Mouse (Mus musculus) limb, embryonic 15.5 days (tissue): ENCODE results near the gene Neto2. TPM values are rescaled to one million over a fixed set of nuclear protein-coding genes. Genes with fewer than 3 reads are reported as not detected.

Experiments
- ATAC-seq: fragments of 200-750 bp; cut with Nextera tagmentation; 2 replicates; pipeline ENCODE4 v1.8.0; 2017; ENCODE audit warnings: low read depth, moderate TSS enrichment; ENCODE audit not compliant: insufficient number of reproducible peaks, low FRiP score, low TSS enrichment
- H3K27ac ChIP-seq: fragments of 300-500 bp; sonication (generic); 2 replicates; pipeline ENCODE4 v1.5.1; 2015; ENCODE audit warnings: moderate library complexity, mild to moderate bottlenecking, inconsistent platforms
- H3K27me3 ChIP-seq: fragments of 300-500 bp; sonication (generic); 2 replicates; pipeline ENCODE4 v1.6.1; 2015; ENCODE audit warnings: inconsistent platforms
- H3K36me3 ChIP-seq: fragments of 300-500 bp; sonication (generic); 2 replicates; pipeline ENCODE4 v1.6.1; 2015; ENCODE audit warnings: inconsistent platforms
- H3K4me1 ChIP-seq: fragments of 300-500 bp; sonication (generic); 2 replicates; pipeline ENCODE4 v1.6.1; 2015; ENCODE audit warnings: inconsistent platforms
- H3K4me2 ChIP-seq: fragments of 300-500 bp; sonication (generic); 2 replicates; pipeline ENCODE4 v1.6.1; 2015; ENCODE audit warnings: mild to moderate bottlenecking, inconsistent platforms
- H3K4me3 ChIP-seq: fragments of 300-500 bp; sonication (generic); 2 replicates; pipeline ENCODE4 v1.5.1; 2015; ENCODE audit warnings: mild to moderate bottlenecking, inconsistent platforms
- H3K9ac ChIP-seq: fragments of 300-500 bp; sonication (generic); 2 replicates; pipeline ENCODE4 v1.6.1; 2015; ENCODE audit warnings: inconsistent platforms
- H3K9me3 ChIP-seq: fragments of 300-500 bp; sonication (generic); 2 replicates; pipeline ENCODE4 v1.6.1; 2016; ENCODE audit warnings: inconsistent platforms
- WGBS: fragments of 180-500 bp; shearing (Covaris S2); methylation state at CpG from one replicate; pipeline ENCODE4 v1.1.7; 2015; 5-methylcytosine and 5-hydroxymethylcytosine counted together
- microRNA-seq: library from miRNA; unstranded; fragments of <30 nt; microRNA quantifications from one replicate; pipeline ENCODE4, GENCODE M21; 2016
- polyA plus RNA-seq: library from polyadenylated mRNA; unstranded; fragments of >200 nt; fragmentation: Nextera tagmentation; extraction: Ambion mirVana; gene quantifications from 2 replicates; pipeline ENCODE4 v1.2.1, GENCODE M21; 2015

The Neto2 gene
- polyA plus RNA-seq, 1 experiment from 2014 or later = 7.9 TPM

DNA sequence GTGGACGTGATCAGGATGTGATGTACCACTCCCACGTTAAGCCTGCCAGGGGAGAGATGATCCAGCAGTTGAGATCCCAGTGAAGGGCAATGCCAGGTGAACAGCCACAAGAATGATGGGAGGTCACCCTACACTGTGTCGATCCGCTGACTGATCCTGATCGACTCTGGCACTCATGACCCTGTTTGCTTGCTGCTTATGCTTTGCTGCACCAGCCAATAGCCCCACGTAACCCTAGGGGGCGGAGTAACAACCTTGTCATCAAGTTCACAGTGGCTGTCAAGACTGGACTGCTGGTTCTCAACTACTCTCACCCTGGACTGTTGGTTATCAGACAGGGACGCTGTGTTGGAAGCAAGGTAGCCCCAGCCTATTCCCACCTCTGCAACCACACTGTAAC lies 99.0 kb downstream of the Neto2 start:
- Histone ChIP-seq H3K4me1 (no peaks in the 10 kb centered on the region), H3K9ac (no peak overlapping the region), H3K27ac (no peak overlapping the region), H3K9me3 (no peaks in the 10 kb centered on the region), H3K4me3 (no peak overlapping the region), H3K27me3 (no peaks in the 10 kb centered on the region), H3K4me2 (no peak overlapping the region), H3K36me3 (no peaks in the 10 kb centered on the region)
- ATAC-seq = no peak
- WGBS = 63% methylated on average over 8 of the region's 8 CpGs

DNA sequence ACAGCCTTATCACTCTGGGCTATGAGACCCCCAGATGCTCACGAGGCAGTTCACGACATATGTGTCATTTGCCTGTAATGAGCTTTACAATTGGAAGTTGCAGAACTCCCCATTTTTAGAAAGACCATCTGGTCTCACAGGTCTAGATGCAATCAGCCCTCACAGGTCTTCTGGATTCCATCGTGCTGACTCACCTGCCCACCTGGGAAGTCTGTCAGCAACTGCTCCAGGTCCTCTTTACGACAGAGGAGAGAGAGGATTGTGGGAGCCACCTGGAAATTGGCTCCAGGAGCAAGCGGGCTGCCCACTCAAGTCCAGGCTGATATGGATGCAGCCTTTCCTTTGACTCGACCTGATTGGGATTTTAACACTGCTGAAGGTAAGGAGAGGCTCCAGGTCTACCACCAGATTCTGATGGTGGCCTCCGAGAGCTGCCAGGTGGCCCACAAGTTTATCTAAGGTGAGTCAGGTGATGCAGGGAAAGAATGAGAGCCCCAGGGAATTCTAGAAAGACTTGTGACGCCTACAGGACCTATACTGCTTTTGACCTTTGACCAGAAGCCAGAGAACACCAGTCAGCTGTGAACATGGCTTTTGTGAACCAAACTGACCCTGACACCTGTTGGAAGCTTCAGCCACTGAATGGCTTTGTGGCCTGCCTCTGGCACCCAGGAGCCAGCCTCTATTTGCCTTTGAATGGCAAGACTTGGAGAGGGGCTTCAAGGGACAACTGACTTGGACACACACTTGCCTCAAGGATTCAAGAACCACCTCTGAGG lies 103.1 kb downstream of the Neto2 start:
- H3K4me3 ChIP-seq = no peak overlapping the region
- WGBS = 41% methylated on average over 8 of the region's 8 CpGs
- no peaks in the 10 kb centered on the region for H3K9me3 ChIP-seq
- H3K27me3 ChIP-seq = no peaks in the 10 kb centered on the region
- no peak overlapping the region for H3K9ac ChIP-seq
- no peak for ATAC-seq
- H3K36me3 ChIP-seq = no peaks in the 10 kb centered on the region
- no peak overlapping the region for H3K4me2 ChIP-seq
- H3K27ac ChIP-seq = no peak overlapping the region
- 0 out of 2 replicates have a peak, but pooled peaks cover 5% of the 10 kb centered on the region for H3K4me1 ChIP-seq

DNA sequence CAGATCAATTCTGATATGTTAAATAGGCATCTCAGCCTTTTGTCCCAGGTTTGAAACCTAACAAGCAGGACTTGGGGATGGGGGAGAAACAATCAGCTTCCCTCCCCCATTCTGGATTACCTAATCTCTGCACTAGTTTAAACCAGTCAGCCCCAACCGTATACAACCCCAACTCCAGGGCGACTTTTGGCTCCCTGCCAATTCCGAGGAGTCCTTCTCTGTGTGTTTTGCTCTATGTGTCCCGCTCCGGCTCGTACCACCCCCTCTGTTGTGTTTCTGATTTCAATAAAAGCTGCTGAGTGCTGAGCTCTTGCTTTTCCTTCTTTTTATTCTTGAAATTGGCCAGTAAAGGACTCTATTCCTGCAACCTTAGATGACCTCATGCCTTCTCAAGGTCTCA lies 105.3 kb downstream of the Neto2 start:
- Histone ChIP-seq H3K27ac (no peak overlapping the region), H3K4me3 (no peak overlapping the region), H3K4me1 (0 out of 2 replicates have a peak, but pooled peaks cover 5% of the 10 kb centered on the region), H3K36me3 (no peaks in the 10 kb centered on the region), H3K4me2 (no peak overlapping the region), H3K9ac (no peak overlapping the region), H3K27me3 (no peaks in the 10 kb centered on the region), H3K9me3 (no peaks in the 10 kb centered on the region)
- WGBS = 16% methylated on average over 6 of the region's 6 CpGs
- 0 out of 2 replicates have a peak, but pooled peaks have one; percentile 40 for ATAC-seq

DNA sequence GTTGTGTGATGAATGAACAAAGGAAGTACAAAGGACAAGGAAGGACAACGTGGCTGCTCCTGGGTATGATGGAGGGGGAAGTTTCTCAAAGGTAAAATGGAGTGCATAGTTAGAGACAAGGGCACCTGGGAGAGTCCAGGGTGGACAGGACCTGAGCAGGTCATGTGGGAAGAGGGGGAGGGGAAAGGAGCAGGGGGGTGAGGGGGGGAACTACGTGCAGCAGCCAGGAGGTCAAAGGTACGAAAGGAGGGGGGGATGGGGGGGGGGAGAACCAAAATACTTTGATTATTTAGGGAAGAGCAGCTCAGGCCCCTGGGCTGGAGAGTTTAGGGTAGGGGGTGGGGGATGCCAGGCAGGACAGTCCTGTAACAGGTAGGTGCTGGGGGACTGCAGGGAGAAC lies 105.7 kb downstream of the Neto2 start:
- Histone ChIP-seq H3K36me3 (no peaks in the 10 kb centered on the region), H3K27ac (no peak overlapping the region), H3K4me1 (0 out of 2 replicates have a peak, but pooled peaks cover 5% of the 10 kb centered on the region), H3K27me3 (no peaks in the 10 kb centered on the region), H3K9ac (no peak overlapping the region), H3K4me2 (no peak overlapping the region), H3K4me3 (no peak overlapping the region), H3K9me3 (no peaks in the 10 kb centered on the region)
- WGBS = 59% methylated on average over 3 of the region's 3 CpGs
- ATAC-seq = 0 out of 2 replicates have a peak, but pooled peaks have one; percentile 30

DNA sequence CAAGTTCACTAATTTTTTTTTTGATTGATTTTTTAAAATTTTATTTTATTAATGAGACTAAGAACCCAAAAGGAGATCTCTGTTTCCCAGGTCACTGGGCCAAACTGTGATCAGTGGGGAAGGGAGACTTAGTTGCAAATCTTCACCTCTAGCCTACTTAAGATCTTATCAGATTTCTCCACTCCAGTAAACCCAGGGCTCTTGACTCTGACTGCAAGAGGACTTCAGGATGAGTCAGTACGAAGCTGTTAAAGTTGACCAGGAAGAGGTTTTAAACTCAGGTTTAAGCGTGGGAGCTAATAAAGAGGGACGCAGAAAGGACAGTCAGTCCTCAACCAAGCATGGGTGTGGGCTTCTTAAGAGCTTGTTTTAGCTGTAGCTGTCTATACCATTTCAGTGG lies 107.4 kb downstream of the Neto2 start:
- H3K36me3 ChIP-seq = no peaks in the 10 kb centered on the region
- no peak overlapping the region for H3K9ac ChIP-seq
- no peaks in the 10 kb centered on the region for H3K9me3 ChIP-seq
- no peak overlapping the region for H3K4me3 ChIP-seq
- H3K27me3 ChIP-seq = no peaks in the 10 kb centered on the region
- ATAC-seq = no peak
- 84% methylated on average over 3 of the region's 3 CpGs for WGBS
- H3K4me1 ChIP-seq = 0 out of 2 replicates have a peak, but pooled peaks cover 5% of the 10 kb centered on the region
- H3K27ac ChIP-seq = no peak overlapping the region
- no peak overlapping the region for H3K4me2 ChIP-seq

DNA sequence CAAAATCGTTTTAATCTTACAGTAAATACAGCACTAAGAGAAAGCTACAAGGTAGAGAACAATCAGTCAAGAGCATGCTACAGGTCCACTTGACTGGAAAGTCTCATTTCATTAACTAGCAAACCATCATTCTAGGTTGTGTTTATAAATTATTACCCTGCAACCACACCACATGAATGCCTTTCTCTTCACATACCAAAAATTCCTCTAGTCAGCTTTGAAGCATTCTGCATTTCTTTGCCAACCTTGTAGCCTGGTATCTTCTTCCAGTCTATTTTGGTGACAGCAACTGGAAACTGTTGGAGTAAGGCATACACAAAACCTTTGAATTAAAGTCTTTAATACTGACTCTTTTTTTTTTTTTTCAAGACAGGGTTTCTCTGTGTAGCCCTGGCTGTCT lies 109.2 kb downstream of the Neto2 start:
- 75% methylated on average over 1 of the region's 1 CpGs for WGBS
- no peaks in the 10 kb centered on the region for H3K36me3 ChIP-seq
- no peak overlapping the region for H3K4me3 ChIP-seq
- no peak overlapping the region for H3K27ac ChIP-seq
- H3K4me2 ChIP-seq = no peak overlapping the region
- H3K27me3 ChIP-seq = no peaks in the 10 kb centered on the region
- no peaks in the 10 kb centered on the region for H3K9me3 ChIP-seq
- no peak overlapping the region for H3K9ac ChIP-seq
- ATAC-seq = no peak
- H3K4me1 ChIP-seq = 0 out of 2 replicates have a peak, but pooled peaks cover 5% of the 10 kb centered on the region

DNA sequence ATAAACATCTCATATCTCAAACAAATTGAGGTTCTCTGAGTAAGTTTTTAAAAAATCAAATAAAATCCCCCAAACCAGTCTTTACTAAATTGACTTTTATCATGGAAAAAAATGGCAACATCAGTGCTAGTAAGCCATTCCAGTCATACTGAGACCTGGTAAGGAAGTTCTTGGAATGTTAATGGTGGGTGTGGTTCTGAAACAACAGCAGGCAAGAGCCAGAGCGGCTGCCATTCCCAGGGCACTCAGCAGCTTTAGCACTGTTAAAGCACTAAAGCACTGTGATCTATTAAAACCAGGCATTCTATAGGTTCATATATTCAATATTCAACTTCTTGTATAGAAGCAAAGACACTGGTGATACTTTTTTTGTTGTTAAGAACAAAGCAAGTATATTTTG lies 110.5 kb downstream of the Neto2 start:
- no peaks in the 10 kb centered on the region for H3K9me3 ChIP-seq
- H3K4me2 ChIP-seq = no peak overlapping the region
- no peak overlapping the region for H3K4me3 ChIP-seq
- H3K27ac ChIP-seq = no peak overlapping the region
- H3K27me3 ChIP-seq = no peaks in the 10 kb centered on the region
- 0 out of 2 replicates have a peak, but pooled peaks cover 2% of the 10 kb centered on the region for H3K4me1 ChIP-seq
- H3K9ac ChIP-seq = no peak overlapping the region
- H3K36me3 ChIP-seq = no peaks in the 10 kb centered on the region
- no peak for ATAC-seq
- WGBS = 51% methylated on average over 1 of the region's 1 CpGs

DNA sequence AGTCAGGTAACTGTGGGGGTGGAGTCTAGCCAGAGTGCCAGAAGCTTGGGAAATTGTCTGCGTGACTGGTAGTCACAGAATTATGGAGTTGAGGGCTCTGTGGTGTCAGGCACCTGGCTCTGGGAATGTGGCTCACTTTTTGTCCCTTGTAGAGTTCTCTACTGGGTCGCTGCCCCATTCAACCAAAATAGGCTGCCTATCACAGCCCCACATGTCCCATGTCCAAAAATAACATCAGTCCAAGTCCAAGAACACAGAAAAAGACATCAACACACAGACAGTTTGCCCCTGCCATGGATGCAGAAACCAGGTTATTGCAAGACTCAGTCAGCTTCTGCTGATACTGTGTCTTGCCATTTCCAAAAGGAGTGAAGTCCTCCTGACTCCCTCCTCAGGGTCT lies 112.1 kb downstream of the Neto2 start:
- Histone ChIP-seq H3K27ac (no peak overlapping the region), H3K9ac (no peak overlapping the region), H3K4me3 (no peak overlapping the region), H3K4me1 (no peaks in the 10 kb centered on the region), H3K4me2 (no peak overlapping the region), H3K9me3 (no peaks in the 10 kb centered on the region), H3K27me3 (no peaks in the 10 kb centered on the region), H3K36me3 (no peaks in the 10 kb centered on the region)
- ATAC-seq = no peak
- WGBS = 71% methylated on average over 2 of the region's 2 CpGs

Small RNA genes within 50 kb of the gene (microRNA-seq; reads per million reads assigned to microRNA genes)
- gene Mir8109 = not detected

Other genes starting within 250 kb of the Neto2 start
- 30.6 and 31.5 TPM in 2 replicates for gene Gpt2, start 208.3 kb downstream of the Neto2 start, polyA plus RNA-seq
- gene Dnaja2, start 145.6 kb downstream of the Neto2 start, polyA plus RNA-seq = 135 and 148 TPM in 2 replicates
- gene Itfg1, start 140.0 kb upstream of the Neto2 start, polyA plus RNA-seq = 67.1 and 69.0 TPM in 2 replicates
- gene Phkb, start 140.0 kb upstream of the Neto2 start, polyA plus RNA-seq = 50.1 and 50.2 TPM in 2 replicates